Mouse (Mus musculus): Measurements from ENCODE around the gene Pde4c.
A peak's percentile ranks its signal among the peaks of the same experiment; 100 is the strongest.

The Pde4c gene

DNA sequence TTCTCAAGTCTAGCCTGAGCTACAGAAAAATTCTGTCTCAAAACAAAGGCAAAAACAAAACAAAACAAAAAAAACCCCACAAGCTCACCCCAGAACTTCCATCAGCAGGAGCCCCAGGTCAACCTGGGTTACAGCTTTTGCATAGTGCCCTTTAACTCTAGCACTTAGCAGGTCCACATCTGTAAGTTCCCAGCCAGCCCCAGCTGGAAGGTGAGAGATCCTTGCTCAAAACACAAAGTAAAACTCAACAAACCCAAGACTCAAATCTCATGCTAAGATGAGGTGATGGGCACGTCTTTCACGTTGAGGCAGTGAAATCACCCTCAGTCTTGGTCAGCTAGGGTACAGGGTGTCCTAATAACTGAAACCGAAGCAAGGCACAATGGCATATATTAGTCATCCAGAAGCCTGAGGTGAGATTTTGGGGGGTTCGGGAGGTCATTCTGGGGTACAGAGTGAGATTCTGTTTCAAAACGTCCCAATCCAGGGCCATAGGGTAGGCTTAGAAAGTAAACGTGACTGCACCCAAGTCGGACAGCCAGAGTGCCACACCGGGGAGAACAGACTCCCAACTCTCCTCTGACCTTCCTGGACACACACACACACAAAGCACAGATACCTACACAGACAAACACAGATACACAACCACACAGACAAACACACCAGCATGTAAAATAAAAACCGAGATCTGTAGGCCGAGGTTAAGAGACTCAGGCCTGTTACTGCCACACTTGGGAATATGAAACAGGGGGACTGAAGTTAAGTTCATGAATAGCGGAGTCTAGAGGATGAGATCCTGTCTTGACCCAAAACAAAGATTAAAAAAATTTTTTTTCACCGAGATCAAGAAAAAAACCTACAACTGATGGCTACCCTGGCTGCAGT, 25.9 kb upstream of the Pde4c start:
- ATAC-seq (ENCODE audit: low TSS enrichment), result no peak

DNA sequence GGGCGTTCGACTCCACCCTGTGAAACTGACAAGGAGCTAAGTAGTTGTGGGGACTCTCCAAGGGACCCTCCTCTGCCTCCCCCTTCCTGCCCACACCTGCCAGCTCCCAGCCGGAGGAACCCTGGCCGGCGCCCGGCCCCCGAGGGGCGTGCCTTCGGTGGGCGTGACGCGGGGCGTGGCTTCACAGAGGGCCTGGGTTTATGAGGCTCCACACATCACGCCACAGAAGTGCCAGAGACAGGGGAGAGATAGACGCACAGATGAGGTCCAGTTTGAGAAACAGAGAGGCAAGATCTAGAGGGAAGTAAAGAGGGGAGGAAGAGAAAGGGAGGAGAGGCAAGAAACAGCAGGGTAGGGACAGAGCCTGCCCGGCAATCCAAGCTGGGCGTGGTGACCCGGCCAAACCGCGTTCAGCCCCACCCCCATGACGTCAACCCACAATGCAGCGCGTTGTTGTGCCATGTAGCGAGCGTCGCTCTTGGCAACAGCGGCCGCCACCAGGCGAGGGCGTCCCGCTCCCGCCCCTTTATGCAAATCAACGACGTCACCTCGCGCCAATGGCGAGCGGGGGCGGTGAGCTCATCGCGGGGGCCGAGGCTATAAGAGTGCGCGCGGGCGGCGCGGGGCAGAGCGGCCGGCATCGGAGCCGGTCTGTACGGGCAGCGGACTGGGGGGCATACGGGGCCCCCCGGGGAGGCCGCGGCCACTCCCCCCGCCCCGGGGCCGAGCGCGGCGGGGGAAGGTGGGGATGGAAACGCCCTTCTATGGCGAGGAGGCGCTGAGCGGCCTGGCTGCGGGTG, 25.0 kb upstream of the Pde4c start, which contains the start of gene Jund:
Jund (plus strand) TSS at position 640 of the 800 bp plus-strand sequence.
- ATAC-seq (ENCODE audit: low TSS enrichment), result peak; percentile 70

DNA sequence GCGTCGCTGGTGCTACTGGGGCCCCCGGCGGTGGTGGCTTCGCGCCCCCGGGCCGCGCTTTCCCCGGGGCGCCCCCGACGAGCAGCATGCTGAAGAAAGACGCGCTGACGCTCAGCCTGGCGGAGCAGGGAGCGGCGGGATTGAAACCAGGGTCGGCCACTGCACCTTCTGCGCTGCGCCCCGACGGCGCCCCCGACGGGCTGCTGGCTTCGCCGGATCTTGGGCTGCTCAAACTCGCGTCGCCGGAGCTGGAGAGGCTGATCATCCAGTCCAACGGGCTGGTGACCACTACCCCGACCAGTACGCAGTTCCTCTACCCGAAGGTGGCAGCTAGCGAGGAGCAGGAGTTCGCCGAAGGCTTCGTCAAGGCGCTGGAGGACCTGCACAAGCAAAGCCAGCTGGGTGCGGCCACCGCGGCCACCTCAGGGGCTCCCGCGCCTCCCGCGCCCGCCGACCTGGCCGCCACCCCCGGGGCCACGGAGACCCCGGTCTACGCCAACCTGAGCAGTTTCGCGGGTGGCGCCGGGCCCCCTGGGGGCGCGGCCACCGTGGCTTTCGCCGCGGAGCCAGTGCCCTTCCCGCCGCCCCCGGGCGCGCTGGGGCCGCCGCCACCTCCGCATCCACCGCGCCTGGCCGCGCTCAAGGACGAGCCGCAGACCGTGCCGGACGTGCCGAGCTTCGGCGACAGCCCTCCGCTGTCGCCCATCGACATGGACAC, 24.2 kb upstream of the Pde4c start:
- ATAC-seq (ENCODE audit: low TSS enrichment), result peak; percentile 5

DNA sequence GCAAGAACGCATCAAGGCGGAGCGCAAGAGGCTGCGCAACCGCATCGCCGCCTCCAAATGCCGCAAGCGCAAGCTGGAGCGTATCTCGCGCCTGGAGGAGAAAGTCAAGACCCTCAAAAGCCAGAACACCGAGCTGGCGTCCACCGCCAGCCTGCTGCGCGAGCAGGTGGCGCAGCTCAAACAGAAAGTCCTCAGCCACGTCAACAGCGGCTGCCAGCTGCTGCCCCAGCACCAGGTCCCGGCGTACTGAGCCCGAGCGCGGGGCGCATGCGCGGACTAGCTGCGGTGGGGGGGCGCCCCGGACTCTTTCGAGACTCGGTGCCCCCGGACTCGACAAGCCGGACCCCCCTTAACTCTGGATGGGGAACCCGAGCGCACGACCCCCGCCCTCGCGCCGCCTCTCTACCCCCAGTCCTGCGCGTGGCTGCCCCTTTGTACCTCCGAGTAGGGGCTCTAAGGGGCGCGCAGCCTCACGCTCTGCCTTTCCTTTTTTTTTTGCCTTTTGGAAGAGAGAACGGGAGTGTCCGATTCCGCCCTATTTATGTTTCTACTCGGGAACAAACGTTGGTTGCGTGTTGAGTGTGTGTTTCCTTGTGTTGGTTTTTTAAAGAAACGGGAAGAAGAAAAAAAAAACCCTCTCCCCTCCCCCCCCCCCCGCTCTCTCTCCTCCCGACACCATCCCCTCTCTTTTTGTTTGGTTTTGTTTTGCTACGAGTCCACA, 23.5 kb upstream of the Pde4c start:
- ATAC-seq (ENCODE audit: low TSS enrichment), result peak; percentile 3

DNA sequence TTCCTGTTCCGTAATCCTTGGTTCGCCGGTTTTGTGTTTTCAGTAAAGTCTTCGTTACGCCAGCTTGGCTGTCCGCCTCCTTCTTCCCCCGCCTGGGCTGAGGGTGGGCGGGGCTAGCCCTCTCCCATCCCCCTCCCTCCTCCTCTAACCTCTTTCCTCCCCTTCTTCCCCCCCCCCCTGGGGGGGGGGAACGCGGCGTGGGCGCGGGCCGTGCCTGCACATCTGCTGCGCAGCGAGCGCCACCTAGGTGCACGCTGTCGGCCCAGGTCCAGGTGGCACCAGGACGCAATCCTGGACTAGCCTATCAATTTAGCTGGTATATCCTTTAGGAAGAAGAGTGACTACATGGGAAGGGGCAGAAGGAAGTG, 23.0 kb upstream of the Pde4c start:
- peak; percentile 2; the same call in 1 of the 2 replicates for ATAC-seq (ENCODE audit: low TSS enrichment)

DNA sequence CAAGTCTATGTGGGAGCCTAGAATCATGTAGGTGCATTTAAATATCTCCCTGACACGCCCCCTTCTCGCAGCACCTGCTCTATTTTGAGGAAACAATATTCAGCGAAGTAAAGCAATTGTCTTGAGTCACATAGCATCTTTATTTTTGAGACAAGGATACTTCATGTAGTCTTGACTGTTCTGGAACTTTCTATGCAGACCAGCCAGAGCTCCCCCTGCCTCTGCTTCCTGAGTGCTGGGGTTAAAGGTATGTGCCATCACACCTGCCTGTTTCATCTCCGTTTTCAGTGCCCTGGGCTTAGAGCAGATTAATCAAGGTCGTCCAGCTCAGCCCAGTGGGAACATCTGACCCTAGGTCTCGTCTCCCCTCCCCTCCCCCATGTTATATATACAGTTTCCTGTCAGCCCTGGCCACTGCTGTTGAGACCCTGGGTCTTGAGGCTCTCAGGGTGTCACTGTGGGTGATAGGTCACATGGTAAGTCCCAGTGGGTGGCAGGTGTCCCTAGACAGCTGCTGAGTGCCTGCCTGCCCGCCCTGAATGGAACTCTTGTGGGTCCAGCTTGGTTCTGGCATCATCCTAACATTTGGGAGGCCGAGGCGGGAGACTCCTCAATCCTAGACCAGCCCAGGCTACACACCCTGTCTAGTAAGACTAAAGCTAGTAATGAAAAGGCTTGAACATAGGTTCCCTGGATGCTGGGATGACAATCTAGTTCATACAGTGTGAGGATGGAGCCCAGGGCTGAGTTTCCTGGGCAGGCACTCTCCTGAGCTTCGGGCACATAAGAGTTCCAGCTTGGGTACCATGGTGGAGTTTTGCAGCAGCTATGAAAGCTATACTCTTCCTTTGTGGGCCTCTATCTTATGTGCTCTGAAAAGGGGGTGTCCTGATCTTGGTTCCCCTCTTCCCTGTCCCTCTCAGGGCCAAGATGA, 22.2 kb upstream of the Pde4c start:
- no peak for ATAC-seq (ENCODE audit: low TSS enrichment)

DNA sequence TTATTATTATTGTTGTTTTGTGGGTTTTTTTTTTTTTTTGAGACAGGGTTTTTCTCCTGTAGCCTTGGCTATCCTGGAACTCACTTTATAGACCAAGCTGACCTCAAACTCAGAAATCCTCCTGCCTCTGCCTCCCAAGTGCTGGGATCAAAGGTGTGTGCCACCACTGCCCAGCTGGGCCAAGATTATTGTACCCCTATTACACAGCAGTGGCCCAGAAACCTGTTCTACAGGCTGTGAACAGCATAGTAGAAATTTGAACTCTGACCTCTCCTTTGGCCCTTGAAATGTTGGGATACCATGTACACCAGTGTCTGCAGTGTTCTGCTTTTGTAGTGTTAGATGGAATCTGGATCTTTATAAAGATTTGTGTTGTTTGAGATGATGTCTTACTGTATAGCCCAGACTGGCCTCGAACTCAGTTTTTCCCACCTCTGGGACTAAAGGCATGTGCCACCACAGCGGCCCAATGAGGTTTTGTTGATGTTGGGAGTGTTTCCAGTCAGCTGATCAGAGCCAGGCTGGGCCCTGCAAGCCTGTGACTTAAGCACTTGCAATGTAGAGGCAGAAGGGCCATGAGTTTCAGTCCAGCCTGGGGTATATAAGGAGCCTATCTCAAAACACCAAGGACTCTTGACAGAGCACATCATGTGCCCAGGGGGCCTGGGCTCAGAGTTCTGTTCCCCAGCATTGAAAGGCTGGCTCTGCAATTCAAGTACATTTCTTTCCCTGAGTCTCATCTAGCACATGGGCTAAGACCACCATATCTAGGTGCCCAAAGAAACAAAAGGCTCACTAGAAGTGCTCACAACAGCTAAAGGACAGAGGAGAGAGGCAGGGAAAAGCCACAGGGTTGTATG, 21.3 kb upstream of the Pde4c start:
- ATAC-seq (ENCODE audit: low TSS enrichment), result no peak

DNA sequence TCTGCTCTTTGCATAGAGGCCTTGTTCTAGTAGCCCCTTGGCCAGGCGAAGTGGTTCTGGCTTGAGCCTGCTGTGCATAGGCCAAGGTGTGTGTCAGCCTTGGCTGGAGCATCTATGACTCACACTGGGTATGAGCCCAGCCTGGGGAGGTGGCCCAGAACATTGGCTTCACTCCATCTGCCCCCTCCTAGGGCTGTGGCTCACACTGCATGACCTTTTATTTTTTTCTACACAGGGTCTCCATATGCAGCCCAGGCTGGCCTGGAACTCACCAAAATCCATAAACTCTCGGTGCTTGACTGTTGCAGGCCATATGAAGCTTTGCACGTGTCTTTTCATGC, 20.7 kb upstream of the Pde4c start:
- no peak for ATAC-seq (ENCODE audit: low TSS enrichment)

DNA sequence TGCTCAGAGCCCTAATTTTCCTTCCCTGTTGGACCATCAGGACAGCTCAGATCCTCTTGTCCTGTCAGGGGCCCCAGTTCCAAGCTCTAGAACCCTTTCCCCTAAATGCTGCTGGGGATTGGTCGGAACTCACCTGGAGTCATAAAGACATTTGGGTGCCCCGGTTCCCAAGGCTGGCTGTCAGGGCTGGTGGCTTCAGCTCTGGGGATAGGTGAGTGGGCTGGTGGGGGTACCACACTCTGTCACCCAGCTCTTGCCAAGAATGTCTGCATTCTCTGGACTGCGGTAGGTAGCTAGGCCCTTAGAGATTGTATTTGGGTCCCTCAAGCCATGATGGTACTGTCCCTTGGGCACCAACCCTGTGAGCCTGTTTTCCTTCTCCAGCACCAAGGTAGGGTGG, 20.2 kb upstream of the Pde4c start, which contains the start of gene Iqcn:
Iqcn (plus strand) TSS at position 171 of the 400 bp plus-strand sequence.
- ATAC-seq (ENCODE audit: low TSS enrichment), result no peak

DNA sequence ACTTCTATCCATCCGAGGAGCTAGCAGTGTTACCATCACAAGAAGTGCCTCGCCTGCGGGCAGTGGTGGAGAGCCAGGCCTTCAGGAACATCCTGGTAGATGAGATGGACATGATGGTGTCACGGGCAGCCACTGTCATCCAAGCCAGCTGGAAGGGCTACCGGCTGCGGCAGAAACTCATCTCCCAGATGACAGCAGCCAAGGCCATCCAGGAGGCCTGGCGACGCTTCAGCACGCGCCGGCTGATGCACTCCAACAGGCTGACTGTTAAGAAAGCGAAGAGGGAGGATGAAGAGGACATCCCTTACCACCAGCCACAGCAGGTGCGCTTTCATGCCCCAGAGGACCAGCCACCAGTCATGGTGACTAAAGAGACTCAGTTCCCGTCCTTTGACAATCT, 15.2 kb upstream of the Pde4c start:
- ATAC-seq (ENCODE audit: low TSS enrichment), result no peak

DNA sequence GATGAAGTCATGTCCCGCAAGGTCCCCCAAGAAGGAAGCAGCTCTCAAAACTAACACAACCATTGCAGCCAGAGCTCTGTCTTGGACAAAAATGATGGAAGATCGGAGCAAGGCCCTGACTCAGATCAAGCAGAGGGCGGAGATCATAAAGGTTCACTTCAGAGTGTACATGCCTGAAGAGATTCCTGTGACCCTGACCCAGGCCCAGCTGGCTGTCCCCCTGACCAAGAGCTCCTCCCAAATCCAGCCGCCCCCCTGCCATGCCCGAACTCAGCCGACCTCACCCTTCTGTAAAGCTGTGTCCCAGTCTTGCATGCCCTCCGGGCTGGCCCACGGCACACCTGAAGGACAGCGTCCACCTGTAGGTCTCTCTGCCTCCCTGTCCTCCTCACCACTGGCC, 13.7 kb upstream of the Pde4c start:
- no peak for ATAC-seq (ENCODE audit: low TSS enrichment)

DNA sequence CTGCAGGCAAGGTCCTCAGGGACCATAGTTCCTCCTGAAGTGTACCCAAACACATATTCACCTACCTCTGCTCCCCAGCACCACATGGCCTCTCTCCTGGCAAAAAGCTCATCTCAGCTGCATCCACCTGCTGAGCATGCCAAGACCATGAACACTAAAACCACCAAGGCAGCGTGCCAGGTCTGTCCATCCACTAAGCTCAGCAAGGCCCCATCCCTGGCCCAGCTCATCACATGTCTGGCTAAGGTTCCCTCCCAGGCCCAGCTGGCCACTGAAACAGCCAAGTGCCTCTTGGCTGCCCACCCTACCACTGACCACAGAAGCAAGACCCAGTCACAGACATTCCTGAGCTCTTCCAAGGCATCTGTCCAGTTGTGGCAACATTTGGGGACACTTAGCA, 13.2 kb upstream of the Pde4c start:
- ATAC-seq (ENCODE audit: low TSS enrichment), result no peak

DNA sequence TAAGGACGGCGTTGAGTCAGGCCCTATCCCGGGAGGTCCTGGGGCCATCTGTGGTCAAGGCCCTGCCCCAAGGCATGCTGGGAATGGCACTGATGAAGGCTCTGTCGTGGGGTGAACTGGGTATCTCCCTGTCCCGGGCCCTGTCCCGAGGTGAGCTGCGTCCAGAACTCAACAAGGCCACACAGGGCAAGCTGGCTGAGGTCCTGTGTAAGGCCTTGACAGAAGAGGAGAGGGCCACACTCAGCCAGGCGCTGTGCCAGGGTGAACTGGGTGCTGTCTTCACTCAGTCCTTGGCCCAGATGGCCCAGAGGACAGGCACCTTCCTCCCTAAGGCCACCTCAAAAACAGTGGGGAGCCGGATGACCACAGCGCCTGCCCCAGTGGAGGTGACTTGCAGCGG, 12.5 kb upstream of the Pde4c start:
- no peak for ATAC-seq (ENCODE audit: low TSS enrichment)

DNA sequence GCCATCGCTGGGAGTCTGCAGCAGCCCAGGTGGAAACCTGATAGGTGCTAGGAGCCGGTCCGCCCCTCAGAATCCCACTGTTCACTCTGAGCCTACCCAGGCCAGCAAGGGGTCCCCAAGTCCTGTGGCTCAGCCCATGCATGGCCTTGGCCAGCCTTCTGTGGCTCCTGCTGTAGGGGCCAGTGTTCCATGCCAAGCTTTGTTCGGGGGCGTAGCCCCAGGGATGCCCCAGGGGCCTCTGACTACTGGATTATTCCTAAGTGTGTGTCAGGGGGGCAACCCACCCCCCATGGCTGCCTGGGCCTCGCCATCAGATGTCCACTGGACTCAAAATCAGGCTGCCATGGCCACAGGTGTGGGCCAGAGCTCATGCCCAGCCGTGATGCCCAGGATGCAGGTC, 9.5 kb upstream of the Pde4c start:
- no peak for ATAC-seq (ENCODE audit: low TSS enrichment)

DNA sequence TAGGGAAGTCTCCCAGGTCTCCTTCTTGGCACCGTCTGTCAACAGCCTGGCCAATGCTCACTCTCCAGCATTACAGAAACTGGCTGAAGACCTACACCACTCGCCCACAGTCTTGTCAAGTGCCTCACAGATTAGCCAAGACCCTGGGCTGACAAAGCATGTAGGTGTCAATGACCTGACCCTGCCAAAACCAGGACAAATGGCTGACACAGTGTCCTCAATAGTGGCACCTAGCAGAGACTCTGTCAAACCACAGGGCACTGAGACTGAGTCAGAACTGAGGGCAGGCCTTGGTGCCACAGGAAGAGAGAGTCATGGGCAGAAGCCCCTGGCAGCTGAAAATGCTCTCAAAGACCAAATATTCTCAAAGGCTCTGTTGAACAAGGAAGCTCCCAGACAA, 8.4 kb upstream of the Pde4c start:
- no peak for ATAC-seq (ENCODE audit: low TSS enrichment)

DNA sequence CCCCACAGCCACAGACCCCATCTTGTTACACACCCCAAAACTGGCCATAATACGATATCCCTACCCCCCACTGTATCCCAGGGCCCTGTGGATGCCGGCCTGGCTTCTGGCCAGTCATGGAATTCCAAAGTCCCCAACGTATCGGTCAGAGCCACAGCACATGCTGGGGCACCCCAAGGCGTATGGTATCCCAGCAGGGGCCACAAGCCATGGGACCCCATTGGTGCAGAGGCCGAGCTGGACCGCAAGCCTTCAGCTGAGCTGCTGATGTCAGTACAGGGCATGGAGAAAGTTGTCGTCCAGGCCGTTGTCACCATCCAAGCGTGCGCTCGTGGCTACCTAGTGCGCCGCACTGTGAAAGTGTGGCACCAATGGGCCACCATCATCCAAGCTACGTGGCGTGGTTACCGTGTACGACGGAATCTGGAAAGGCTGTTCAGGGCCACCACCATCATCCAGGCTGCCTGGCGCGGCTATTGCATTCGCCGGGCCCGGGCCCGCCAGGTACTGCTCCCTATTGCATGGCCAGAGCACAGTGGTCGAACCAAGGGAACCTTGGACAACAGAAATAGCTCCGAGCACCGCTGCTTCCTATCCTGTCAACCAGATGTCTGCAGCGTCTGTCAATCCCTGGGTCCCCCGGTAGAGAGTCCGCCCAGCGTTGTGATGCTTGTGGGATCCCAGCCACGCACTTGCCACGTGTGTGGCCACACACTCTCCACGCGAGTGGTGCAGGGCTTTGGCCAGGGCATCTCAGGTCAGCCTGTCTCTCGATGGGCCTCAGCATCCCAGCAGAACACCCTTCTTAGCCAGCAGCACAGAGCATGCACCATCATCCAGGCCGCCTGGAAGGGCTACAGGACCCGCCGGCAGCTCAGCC, 6.8 kb upstream of the Pde4c start:
- no peak for ATAC-seq (ENCODE audit: low TSS enrichment)

DNA sequence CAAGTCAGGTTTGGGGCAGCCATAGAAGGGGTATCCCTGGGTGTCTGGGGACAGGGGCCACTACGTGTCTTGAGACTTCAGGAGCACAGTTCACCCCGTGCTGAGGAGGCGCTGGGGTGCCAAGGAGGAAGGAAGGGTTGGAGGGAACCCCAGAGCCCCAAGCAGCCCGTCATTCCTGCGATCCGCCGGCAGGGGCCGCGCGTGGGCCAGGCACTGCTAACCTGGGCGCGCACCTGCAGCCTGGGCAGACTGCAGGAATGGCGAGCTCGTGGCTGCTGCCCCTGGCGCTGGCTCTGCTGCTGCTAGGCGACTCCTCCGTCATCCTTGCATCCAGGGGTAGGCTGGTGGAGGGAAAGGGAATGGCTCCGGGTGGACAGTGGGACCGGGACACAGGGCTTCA, 5.2 kb upstream of the Pde4c start, which contains the start of gene Gm3336:
Gm3336 (plus strand) TSS at position 247 of the 400 bp plus-strand sequence.
- ATAC-seq (ENCODE audit: low TSS enrichment), result peak; percentile 74

DNA sequence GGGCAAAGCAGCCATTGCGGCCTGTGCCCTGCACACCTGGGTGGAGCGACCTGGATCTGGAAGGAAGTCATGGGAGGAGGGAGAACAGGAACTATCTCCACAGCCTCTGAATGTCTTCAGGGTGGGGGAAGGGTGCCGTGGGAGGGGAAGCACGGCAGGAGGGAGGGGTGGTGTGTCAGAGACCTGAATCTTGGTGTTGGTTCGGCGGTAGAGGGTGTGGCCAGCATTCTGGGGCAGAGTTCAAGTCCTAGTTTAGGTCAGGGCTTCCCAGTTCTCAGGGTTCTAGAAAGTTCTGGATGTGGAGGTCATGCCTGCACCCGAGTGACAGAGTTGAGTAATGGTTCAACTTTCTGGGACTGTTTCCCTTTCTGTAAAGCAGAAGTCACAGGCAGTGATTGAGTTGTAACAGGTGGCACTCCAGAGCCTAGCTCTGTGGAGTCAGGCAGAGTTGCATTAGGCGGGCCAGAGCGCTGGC, 3.7 kb upstream of the Pde4c start:
- ATAC-seq (ENCODE audit: low TSS enrichment), result no peak
